Mouse (Mus musculus): ENCODE data around the gene Cstb.

- TF ChIP-seq CTCF (IDR thresholded peaks at IDR 0.05) (no peak), EP300 (IDR thresholded peaks at IDR 0.05) (no peak)
Observed at GRCm38 (mm10) chr10:78407132-78407531, 18.3 kb upstream of the Cstb start.

Data from lung, postnatal 0 days (tissue).